Mouse (Mus musculus) lung, adult 2 months (tissue): ENCODE measurements at regions not wholly inside any gene's neighbourhood (a gene's known extent, or its start where the extent isn't known, plus 50 kb on each side); places are given as distances from the start of the nearest gene placed in this dataset.

Experiments used
- CTCF ChIP-seq: fragments of 200-500 bp; IDR thresholded peaks from 2 replicates; pipeline ENCODE4 v1.5.1; 2011; ENCODE audit warnings: mild to moderate bottlenecking, low read length, control low read depth; ENCODE audit not compliant: insufficient read depth
- POLR2A ChIP-seq: fragments of 200-500 bp; IDR thresholded peaks from 2 replicates; pipeline ENCODE4 v1.6.1; 2011; ENCODE audit warnings: low read depth, mild to moderate bottlenecking, control low read depth, low read length, borderline replicate concordance; ENCODE audit errors: extremely low read depth

- TF ChIP-seq POLR2A (no peak), CTCF (no peak)
Measured at GRCm38 (mm10) chr10:118792352-118793100, 77.5 kb downstream of the Dyrk2 start.
